Mouse (Mus musculus) inflammation-experienced regulatory T-cells, adult 6 months (primary cell): ENCODE measurements around the gene Lamc3. TPM values are rescaled to one million over a fixed set of nuclear protein-coding genes. Genes with fewer than 3 reads are reported as not detected.
A peak's percentile ranks its signal among the peaks of the same experiment; 100 is the strongest.

Experiments
- ATAC-seq: one replicate; pipeline ENCODE4 v1.8.0; 2017
- polyA plus RNA-seq, 3 experiments: library from polyadenylated mRNA; unstranded; fragments of 100-300 nt; shearing (Covaris generic); gene quantifications; one replicate each; pipeline ENCODE4 v1.2.1; 2017

Lamc3 gene
- polyA plus RNA-seq: not detected

DNA sequence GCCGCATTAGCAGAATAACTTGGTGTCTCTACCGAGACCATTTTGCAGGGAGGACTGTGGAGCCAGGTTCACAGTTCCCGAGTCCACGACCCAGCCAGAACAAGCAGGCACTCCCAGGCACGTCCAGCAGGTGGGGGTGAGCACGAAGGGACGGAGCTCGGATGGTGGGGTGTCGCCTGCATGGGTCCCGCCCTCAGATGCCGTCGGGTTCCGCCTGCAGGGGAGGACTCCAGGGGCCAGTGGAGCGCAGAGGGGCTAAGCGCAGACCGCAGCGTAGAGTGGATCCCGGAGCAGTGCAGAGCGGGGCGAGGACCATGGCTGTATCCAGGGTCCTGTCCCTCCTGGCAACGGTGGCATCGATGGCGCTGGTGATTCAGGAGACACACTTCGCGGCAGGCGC, at the start of gene Lamc3:
Gene Lamc3, plus strand, starts transcription at position 262 of the 400 bp plus-strand sequence.
- ATAC-seq: no peak

DNA sequence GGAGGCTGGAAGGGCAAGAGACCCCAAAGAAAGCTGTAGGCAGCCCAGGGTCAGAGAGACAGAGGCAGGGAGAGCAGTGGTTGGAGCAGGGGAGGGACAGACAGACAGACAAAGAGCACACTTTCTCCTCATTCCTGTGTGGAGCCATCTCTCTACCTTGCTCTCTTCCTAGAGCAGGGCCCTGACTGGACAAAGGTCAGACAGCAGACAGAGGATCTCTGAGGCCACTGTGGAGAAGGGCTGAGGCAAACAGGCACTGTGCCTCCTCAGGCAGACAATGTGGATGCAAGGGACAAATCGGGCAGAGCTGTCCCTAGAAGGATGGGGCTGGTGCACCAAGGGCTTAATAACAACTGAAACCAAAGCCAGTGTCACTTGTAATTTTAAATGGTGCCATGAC, 48.2 kb upstream of the Lamc3 start:
- ATAC-seq: no peak

DNA sequence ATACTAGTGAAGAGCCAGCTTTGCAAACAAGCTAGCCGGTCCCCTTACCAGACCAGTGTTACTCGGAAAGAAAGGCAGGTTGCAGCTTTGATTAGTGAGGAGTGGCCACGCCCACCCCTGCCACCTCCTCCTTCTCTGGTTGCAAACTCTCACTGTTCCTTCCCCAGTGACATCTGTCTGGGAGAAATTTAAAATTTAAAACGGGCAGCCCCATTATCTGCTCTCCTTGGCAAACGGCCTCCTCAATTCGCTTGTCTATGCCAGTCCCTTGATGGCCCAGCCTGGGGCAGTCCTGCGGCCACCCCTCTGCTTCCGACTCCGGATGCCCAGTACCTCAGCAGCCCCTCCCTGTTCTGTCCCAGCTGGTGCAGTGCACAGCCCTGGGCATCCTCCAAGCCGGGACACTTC, 42.4 kb upstream of the Lamc3 start:
- ATAC-seq: no peak

DNA sequence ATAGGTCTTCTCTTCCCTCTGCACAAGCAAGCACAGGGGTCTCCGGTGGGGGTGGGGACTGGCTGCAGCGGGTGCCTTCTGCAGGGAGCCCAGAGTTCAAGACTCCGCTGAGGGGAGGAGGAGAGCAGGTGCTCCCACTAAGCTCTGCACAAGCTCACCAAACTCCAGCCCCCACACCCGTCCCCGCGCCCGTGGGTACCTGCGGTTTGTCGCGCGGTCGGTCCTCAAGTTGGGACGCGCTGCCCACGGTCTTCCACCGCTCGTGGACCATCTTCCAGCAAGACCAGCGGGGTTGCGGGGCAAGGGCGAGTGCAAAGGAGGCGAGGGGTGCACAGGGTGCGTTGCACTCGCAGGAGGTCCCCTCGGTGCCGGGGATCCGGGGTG, 41.6 kb upstream of the Lamc3 start:
- ATAC-seq: no peak

DNA sequence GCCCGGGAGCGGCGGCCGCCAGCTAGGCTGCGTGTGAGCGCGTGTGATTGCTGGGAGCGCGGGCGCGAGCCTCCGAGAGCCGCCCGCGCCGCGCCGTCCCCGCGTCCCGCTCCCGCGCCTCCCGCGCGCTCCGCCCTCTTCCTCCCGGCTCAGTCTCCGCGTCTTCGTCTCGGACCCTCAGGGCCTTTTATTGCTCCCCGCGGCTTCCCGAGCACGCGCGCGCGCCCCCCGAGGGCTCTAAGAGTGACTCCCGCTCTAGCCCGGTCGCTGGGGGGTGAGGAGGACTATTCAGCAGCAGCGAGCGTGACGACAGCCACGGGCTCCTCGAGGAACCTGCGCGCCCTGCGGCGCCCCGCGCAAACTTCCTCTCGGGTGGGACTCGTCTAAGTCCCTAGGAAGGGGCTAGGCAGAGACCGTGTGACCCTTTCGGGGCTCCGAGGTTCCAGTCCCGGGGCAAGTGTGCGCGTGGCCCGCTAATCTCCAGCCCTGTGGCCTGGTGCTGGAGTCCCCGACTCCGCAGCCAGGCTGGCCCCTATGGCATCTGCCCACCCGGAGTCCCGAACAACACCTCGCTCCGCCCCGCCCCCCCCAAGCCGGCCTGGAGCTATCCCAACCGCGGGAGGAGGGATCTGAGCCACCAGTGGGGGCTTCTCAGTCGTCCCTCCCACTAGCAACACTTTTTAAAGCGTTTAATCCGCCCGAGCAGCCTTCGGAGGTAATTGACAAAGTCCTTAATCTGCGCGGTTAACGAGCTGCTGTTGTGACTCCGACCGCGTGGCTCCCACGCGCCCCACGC, 41.0 kb upstream of the Lamc3 start, which contains the start of gene Fibcd1:
Gene Fibcd1, minus strand, starts transcription at position 110 of the 796 bp plus-strand sequence.
- ATAC-seq: peak; percentile 32

DNA sequence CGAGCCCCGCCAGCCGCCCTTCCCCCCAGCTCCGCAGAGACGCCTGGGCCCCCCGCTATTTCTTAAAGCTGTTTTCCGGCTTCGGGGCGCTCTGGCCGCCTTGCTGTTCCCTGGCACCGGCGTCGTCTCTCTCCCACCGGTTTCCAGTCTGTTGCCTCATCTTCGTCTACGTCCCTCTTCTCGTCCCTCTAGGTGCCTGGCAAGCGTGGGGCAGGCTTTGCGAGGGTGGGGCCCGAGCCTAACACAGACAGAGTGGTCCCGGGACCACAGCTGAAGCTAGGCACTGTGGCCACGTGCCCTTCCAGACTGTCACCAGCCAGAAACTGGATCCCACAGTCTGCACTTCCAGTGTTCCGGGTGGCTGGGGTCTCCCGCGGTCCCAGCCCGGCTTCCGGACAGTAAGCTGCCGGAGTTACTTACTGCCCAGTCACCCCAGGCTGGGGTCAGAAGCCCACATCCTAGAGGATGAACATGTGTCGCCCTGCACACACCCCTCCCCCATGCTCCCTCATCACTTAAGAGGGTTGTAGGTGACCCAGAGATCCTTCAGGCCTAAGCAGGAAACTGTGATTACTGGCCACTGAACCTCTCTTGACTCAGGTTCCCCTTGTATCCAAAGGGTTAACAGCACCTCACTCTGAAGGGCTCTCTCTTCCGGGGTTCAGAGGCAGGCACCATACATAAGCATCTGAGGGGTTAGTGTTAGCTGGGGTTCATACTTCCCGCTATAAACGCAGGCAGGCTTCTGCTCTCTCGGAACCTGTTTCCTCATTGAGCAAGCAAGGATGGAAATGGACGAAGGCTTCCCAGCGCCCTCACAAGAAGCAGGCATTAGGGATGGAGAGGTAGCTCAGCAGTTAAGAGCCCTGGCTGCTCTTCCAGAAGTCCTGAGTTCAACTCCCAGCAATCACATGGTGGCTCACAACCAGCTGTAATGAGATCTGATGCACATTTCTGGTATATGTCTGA, 40.1 kb upstream of the Lamc3 start:
- ATAC-seq: no peak

DNA sequence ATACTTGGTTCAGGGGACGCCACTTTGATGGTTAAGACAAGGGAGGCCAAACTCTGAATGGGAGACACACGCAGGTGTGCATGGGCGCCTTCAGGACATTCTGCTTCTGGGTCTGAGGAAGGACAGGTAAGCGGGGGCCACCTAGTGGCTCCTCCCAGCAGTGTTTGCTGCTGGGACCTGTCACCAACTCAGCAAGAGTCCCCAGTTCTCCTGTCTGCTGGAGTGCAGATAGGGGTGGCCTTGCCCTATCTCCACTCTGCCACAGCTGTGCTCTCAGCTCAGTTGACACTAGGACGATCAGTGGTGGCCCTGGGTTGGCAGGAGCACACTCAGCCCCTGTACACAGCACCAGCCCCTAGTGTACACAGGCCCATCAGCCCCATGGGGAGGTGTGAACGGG, 39.2 kb upstream of the Lamc3 start:
- ATAC-seq: peak; percentile 42

DNA sequence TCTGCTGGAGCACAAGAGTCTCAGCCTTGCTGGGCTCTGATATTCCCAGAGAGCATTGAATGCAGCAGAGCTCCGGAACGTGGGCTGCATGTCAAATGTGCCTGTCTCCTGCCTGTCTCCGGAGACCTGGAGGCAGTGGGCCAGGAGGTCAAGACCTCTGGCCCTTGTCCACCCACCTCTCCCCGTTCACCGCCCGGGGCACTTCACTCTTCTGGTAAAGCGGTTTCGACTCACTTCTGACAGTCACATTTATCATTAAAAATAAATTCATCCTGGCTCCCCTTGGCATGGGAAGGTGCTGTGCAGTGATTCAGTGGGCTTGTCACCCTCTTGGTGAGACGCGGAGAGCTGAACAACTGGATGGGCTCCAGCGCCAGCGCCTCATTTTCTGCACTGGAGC, 37.0 kb upstream of the Lamc3 start:
- ATAC-seq: no peak

DNA sequence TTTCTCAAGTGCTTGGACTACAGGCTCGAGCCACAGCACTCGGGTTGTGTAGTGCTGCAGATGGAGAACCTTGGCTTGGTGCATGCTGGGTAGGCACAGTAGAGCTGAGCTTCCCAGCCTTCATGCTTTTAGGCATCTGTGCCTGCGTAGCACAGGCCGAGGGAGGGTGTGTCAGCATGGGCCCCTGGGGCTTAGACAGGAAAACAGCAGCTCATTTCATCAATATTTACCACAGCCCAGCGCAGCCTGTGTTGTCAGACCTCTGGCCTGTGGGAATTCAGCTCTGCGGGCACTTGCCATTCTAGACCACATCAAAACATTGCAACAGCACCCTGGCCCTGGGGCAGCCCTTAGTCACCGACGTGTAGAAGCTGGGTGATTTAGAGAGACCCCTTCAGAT, 31.1 kb upstream of the Lamc3 start:
- no peak for ATAC-seq

DNA sequence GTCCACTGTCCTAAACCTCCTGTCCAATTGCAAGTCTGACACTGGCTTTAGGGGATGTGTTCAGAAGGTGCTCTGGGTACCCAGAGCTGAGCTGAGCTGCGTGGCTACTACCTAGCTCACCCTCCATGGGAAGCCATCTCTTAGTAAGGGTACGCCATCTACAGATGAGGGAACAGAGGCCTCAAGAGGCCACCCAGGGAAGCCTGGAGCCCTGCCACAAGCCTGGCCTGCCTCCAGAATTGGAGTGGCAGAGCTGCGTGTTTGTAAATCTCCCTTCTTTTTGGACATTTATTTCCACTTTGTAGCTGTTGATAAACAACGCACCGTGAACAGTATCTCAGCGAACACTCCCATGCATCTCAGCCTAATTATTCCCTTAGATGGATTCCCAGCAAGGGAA, 29.9 kb upstream of the Lamc3 start:
- ATAC-seq: no peak

DNA sequence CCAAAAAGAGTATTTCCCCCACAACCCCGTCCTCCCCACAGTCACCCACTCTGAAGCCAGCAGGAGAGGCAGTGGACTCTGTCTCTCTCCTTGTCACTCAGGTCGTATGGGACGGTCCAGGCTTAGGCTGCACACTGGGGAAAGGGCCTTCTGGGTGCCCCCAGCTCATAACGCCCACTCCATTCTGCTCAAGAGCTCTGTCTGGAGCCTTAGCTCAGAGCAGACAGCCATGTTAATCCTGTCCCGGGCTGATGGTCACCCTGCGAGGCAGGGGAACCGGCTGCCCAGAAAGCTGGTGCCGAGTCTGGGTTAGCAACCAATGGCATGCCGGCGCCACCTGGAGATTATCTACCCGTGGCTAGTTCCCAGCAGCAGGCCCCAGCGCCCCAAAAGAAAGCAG, 28.6 kb upstream of the Lamc3 start:
- ATAC-seq: no peak

DNA sequence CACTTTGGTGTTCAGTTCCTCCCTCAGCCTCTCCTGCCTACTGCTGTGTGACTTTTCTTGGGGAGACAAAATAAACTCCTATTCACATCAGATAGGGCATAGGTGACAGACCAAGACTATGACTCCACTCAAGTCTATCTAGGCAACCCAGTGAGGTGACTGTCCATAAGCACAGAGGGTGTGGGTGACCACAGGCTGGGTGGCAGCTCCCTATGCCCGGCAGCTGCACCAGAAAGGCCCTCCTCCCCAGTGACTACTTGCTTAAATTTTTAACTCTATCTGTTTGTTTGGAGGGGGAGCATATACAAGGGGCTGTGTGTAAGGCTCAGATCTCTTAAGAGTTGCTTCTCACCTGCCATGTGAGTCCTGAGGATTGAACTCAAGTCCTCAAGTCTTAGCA, 24.2 kb upstream of the Lamc3 start:
- no peak for ATAC-seq

DNA sequence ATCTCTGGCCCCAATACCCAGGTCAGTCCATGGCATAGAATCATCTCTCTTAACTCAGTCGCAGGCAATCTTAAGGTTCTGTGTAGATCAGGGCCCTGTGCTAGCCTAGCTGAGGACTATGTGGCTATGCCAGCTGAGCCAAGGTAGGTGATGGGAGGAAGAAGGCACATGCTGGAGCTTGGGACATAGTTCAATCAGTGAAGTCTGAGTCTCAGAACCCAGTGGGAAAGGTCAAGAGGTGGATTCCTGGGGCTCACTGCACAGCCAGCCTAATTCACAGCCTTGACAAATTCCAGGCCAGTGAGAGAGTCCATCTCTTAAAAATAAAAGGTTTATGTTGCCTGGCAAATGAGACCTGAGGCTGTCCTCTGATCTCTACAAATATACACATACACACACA, 23.3 kb upstream of the Lamc3 start:
- no peak for ATAC-seq

DNA sequence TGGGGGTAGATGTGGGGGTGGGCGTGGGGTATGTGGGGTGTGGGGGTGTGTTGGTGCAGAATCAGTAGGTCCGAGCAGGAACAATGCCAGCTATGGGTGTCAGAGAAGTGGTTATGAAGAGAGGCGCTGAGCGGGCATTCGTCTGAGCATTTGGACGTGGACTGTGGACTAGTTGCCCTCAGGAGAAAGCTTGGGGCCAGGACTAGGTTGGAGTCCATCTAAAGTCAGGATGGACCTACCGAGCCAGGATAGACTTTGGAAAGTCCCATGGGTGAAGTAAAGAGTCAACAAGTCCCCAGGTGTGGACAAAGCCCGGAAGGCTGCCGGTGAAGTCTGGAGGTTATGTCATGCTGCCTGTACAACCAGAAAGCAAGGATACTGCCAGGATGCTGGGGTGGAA, 22.2 kb upstream of the Lamc3 start:
- ATAC-seq: no peak

DNA sequence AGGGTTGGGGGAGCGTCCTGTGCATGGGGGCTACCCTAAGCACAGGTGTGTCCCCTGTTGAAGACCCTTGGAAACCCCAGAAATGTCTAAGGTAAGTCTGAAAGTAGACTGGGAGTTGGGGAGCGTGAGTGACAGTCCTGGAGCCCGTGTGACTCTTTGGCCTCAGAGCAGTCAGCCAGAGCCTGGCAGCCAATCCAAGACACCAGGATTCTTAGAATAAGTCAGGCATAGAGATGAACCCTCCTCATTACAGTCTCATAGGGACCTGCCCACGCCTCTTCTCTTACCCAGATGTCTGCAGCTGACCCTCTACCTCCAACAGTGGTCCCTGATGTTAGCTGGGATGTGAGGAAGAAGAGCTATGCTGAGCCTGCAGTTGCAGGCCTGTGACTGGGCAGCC, 21.8 kb upstream of the Lamc3 start:
- no peak for ATAC-seq

DNA sequence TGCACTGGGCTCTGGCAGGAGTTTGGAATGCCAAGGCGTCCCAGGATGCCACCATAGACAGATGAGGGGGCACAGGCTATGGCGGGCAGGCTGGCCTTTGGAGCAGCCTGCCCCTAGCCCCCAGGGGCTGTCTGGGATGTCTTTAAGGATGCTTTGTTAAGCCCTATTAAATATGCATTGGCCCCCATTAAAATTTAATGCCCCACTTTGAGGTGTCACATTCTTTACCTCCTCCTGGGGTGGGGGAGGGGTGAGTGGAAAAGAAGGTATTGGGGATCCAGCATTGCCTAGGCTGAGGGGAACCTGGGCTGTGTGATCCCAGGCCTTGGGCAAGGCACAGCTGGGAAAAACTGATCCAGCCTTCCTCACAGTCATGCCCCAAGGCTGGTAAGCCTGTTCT, 21.3 kb upstream of the Lamc3 start:
- no peak for ATAC-seq

DNA sequence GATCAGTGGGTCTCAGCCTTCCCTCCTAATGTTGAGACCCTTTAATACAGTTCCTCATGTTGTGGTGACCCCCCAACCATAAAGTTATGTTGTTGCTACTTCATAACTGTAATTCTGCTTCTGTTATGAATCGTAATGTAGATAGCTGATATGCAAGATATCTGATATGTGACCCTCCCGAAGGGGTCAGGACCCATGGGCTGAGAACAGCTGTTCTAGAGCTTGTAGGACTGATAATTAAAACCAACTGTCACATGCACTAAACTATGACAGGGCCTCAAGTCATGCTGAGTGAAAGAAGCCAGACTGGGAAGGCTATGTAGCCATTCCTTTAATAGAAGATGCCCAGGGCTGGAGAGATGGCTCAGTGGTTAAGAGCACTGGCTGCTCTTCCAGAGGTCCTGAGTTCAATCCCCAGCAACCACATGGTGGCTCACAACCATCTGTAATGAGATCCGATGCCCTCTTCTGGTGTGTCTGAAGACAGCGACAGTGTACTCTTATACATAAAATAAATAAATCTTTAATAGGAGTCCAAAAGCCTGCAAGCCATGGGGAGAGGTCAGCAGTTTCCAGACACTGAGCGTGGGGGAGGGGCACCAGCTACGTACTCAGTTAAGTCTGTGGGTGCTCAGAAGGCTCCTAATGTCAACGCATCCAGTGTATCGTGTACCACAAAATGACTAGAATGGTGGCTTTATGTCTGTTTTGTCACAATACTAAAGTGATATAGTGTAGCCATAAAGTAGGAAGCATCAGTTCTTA, 19.1 kb upstream of the Lamc3 start:
- ATAC-seq: no peak

DNA sequence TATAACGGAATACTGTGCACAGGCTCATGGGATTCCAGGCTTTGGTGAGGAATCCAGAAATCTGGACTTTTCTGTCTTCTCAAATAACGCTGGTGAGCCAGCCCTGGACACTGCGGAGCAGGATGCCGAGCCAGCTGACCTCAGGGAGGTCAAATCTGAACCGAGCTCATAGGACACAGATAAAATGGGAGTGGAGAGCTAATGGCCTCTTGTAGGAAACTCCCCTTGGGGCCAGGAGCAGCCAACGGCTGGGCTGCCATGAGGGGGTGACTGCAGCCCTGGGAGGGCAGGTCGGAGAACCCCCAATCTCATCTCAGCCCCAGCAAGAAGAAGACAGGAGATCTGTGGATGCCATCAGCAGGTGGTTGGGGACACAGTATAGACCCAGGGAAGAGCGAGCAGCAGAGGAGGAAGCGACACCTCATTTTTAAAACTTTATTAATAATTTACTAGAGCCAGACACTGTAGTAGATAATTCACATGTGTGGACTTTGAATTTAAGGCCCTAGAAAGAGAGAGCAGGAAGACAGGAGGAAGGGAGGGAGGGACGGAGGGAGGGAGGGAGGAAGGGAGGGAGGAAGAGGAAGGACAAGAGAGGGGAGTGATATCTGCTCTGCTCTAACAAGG, 18.4 kb upstream of the Lamc3 start:
- ATAC-seq: no peak

DNA sequence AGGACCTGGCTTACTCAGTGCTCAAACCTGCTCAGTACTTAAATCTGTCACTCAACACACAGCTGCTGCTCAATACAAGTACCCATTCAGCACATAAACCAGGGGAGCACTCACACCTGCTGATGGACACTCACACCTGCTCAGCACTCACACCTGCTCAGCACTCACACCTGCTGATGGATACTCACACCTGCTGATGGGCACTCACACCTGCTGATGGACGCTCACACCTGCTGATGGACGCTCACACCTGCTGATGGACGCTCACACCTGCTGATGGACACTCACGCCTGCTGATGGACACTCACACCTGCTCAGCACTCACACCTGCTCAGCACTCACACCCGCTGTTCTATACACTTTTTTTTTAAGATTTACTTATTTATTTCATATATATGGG, 17.4 kb upstream of the Lamc3 start:
- ATAC-seq: no peak

DNA sequence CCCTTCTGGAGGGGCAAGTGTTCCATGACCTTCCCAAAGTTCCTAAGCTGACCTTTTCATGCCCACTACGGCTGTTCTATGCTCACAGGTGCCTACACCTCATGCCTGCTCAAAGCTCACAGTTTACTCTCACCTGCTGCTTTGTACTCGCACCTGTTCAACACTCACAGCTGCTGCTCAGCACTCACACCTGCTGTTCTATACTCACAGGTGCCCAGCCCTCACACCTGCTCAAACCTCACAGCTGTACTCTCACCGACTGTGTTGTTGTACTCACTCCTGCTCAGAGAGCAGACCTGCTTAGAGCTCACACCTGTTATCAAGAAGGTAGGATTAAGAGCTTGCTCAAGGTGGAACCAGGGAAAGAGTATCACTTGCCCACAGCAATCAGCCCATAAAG, 16.4 kb upstream of the Lamc3 start:
- no peak for ATAC-seq

DNA sequence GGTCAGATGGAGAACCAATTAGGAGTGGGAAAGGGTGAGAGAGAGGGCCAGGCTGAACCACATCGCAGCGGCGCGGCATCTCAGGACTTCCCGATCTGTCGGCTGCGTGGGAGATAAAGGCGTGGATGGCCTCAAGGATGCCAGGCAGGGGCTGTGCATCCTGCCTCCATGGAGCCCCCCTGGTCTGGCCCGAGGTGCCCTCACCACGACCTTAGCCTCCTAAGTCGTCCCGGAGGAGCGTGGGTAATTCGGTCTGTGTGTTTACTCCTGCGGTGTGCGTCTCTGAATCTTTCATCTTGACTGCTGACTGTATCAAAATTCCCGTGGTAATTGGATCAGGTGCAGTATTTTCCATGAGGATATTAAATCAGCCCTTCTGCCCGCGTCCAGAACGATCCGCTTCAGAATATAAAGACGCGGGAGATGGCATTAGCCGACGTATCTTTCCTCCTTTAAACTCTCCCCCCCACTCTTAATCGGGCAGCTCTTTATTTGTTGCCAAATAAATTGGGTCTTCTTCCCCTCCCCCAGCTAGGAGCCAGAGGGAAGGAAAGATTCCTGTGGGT, 12.7 kb upstream of the Lamc3 start:
- no peak for ATAC-seq

DNA sequence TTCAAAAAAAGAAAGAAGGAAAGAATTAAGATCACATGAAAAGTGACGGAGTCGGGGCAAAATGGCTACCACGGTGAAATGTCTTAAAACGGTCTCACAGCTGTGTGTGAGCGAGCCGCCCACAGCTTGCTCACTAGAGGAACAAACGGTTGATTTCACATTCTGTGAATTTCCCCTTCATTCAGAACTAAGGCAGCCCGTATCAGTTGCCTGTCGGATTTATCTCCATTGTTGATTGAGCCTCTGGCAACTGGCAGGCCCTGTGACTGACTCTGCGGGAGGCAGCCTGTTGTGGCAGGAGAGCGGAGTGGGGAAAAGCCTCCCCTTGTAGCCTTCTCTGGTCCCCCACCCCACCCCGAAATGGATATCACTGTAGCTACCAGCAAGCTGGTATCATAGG, 10.6 kb upstream of the Lamc3 start:
- no peak for ATAC-seq
